ENCODE assay signal across 15 mouse cellular contexts in the genomic region with DNA sequence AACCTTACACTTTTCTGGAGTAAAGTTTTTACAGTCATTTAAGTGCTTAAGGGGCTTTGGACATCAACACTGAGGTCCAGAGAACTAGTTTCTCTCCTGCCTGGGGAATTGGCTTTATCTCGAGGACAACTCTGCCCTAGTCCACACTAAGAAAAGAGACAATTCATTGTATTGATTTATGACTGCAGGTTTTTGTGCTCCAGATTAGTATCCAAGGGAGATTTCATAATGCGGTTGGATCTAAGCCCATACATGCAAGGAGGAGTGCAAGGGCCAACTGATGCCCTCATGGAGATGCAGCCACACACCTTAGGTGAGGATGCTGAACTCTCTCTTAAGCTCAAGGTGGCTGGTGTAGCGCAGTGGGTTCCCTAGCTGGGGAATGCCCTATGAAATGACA.
"Had no signal": no experiment of that assay in that cellular context is flagged by ENCODE, and none has a peak within 500 bp of the region (broad histone marks: within the 10 kb centered on the region; RNA-seq: fewer than 3 reads in every experiment).

No protein-coding gene starts in this region.

- H3K36me3 ChIP-seq: neural tube, embryonic 15.5 days; stomach, embryonic 15.5 days had no signal

- DNase-seq: retina, postnatal 1 day; right cerebral cortex, adult 18-20 months; right cerebral cortex, postnatal 14 days; right cerebral cortex, postnatal 25 days; right cerebral cortex, postnatal 4 days; spleen, adult 18-20 months; thymus, adult 18-20 months; thymus, adult 2 months; thymus, postnatal 14 days; thymus, postnatal 25 days; thymus, postnatal 36 days; thymus, postnatal 4 days had no signal

- H3K27ac ChIP-seq: neural tube, embryonic 15.5 days; stomach, embryonic 15.5 days; stomach, postnatal 0 days had no signal

- H3K4me3 ChIP-seq: neural tube, embryonic 15.5 days; stomach, embryonic 15.5 days had no signal

- H3K4me1 ChIP-seq: neural tube, embryonic 15.5 days; stomach, embryonic 15.5 days had no signal

- H3K9ac ChIP-seq: neural tube, embryonic 15.5 days; stomach, embryonic 15.5 days had no signal

- H3K9me3 ChIP-seq: stomach, embryonic 15.5 days had no signal

- H3K27me3 ChIP-seq: neural tube, embryonic 15.5 days; stomach, embryonic 15.5 days had no signal

- H3K4me2 ChIP-seq: neural tube, embryonic 15.5 days; stomach, embryonic 15.5 days had no signal
